Mouse (Mus musculus): ENCODE data around the gene Csnk2a1. TPM values are rescaled to one million over a fixed set of nuclear protein-coding genes. Genes with fewer than 3 reads are reported as not detected.
A peak's percentile ranks its signal among the peaks of the same experiment; 100 is the strongest.
"Not testable (repeated sequence)": the region's sequence is repeated elsewhere in the genome, so short reads cannot be mapped to it uniquely, and the experiment has no call there.

The Csnk2a1 gene
- total and polyA plus RNA-seq, 2 experiments = 20.7 to 99.9 TPM

DNA sequence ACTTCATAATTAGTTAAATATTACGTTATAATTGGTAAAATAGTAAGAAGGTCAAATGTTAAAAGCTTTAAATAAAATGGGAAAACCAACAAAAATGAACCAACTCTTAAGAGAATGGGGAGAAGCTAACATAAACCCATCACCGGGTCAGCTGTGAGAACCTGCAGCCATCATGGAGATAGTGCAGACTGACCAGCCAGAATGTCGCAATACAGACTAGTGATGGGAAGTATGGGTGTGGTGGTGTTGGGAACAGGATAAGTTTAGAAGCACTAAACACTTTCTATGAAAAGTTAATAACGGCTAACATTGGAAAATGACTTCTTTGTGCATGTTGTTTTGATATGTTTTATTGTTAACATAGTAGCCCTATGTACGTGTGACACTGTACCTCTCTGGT, 60.9 kb downstream of the Csnk2a1 start:
- H3K36me3 ChIP-seq (ENCODE audit: control insufficient read depth, insufficient read depth, low read length) = peaks cover 32% of the 10 kb centered on the region
- H3K27ac ChIP-seq (replicated peaks; ENCODE audit: insufficient read depth, low read depth, low read length) = no peak overlapping the region
- 87% methylated on average over 5 of the region's 5 CpGs for WGBS
- TF ChIP-seq POLR2A (IDR thresholded peaks at IDR 0.05; ENCODE audit: extremely low read depth, insufficient read depth, low read length) (no peak), CTCF (IDR thresholded peaks at IDR 0.05; ENCODE audit: low read depth, low read length) (no peak)
- H3K27me3 ChIP-seq (ENCODE audit: control insufficient read depth, insufficient read depth, low read length) = no peaks in the 10 kb centered on the region
- no peak overlapping the region for H3K4me3 ChIP-seq (ENCODE audit: insufficient read depth, low read depth, low read length)
- DNase-seq (ENCODE audit: extremely low read depth, low read depth, low spot score) = no peak
- no peaks in the 10 kb centered on the region for H3K79me2 ChIP-seq (ENCODE audit: control insufficient read depth, insufficient read depth, low read length)
- H3K9ac ChIP-seq (ENCODE audit: low read depth, low read length) = no peak overlapping the region
- no peaks in the 10 kb centered on the region for H3K4me1 ChIP-seq (ENCODE audit: control insufficient read depth, insufficient read depth, low read length)

DNA sequence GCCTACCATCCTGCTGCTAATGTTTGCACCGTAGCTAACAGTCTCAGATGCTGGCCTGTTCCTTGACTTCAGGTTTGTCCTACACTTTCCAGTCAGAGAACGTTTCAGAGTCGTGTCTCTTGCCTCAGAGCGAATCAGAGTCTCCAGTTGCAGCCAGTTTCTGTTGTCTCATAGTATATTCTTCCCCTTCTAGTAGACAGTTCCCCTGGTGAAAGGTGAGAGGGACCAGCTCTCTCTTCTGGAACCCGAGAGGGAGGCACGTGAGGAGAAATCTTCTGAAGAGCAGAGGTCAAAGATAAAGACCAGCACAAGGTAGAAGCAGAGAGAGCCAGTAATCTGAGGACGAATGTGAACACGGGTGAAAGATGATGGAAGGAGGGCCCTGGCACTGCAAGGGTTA, 61.4 kb downstream of the Csnk2a1 start:
- TF ChIP-seq CTCF (IDR thresholded peaks at IDR 0.05; ENCODE audit: low read depth, low read length) = no peak
- TF ChIP-seq POLR2A (IDR thresholded peaks at IDR 0.05; ENCODE audit: extremely low read depth, insufficient read depth, low read length) = no peak
- Histone ChIP-seq H3K9ac (ENCODE audit: low read depth, low read length) (no peak overlapping the region), H3K79me2 (ENCODE audit: control insufficient read depth, insufficient read depth, low read length) (no peaks in the 10 kb centered on the region), H3K27me3 (ENCODE audit: control insufficient read depth, insufficient read depth, low read length) (no peaks in the 10 kb centered on the region), H3K36me3 (ENCODE audit: control insufficient read depth, insufficient read depth, low read length) (peaks cover 27% of the 10 kb centered on the region), H3K27ac (replicated peaks; ENCODE audit: insufficient read depth, low read depth, low read length) (no peak overlapping the region), H3K4me1 (ENCODE audit: control insufficient read depth, insufficient read depth, low read length) (no peaks in the 10 kb centered on the region), H3K4me3 (ENCODE audit: insufficient read depth, low read depth, low read length) (no peak overlapping the region)
- WGBS = 87% methylated on average over 8 of the region's 8 CpGs
- no peak for DNase-seq (ENCODE audit: extremely low read depth, low read depth, low spot score)

DNA sequence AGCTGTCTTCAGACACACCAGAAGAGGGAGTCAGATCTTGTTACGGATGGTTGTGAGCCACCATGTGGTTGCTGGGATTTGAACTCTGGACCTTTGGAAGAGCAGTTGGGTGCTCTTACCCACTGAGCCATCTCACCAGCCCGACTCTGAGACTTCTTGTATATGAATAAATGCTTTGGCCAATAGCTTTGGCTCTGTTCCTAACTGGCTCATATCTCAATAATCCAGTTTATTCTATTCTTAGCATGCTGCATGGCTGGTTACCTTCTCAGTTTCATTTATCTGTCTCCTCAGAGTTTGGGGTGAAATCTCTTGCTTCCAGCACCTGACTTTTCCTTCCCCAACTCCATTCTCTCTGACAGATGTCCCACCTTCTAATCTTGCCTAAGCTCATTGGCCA, 63.0 kb downstream of the Csnk2a1 start:
- not testable (repeated sequence) for DNase-seq (ENCODE audit: extremely low read depth, low read depth, low spot score); H3K79me2 ChIP-seq (ENCODE audit: control insufficient read depth, insufficient read depth, low read length); H3K4me3 ChIP-seq (ENCODE audit: insufficient read depth, low read depth, low read length); H3K27me3 ChIP-seq (ENCODE audit: control insufficient read depth, insufficient read depth, low read length); H3K27ac ChIP-seq (replicated peaks; ENCODE audit: insufficient read depth, low read depth, low read length); H3K9ac ChIP-seq (ENCODE audit: low read depth, low read length); H3K4me1 ChIP-seq (ENCODE audit: control insufficient read depth, insufficient read depth, low read length)
- 76% methylated on average over 2 of the region's 2 CpGs for WGBS
- H3K36me3 ChIP-seq (ENCODE audit: control insufficient read depth, insufficient read depth, low read length) = peaks cover 12% of the 10 kb centered on the region

DNA sequence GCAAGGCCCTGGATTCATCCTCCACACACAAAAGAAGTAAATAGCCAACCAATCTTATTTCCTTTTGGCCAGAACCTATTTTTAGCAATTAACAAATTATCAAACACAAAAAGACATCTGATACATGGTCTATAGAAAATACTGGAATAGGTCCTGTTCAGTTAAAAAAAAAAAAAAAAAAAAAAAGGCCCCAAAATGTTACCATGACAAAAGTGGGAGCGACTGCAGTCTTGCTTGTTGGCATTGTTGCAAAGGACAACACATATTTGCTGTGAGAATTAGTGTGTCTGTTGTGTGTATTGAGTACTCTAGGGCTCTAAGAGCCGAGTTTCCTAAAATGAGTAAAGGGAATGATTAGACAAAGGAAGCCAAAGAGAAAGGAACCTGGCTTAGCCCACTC, 65.8 kb downstream of the Csnk2a1 start:
- WGBS = 84% methylated on average over 2 of the region's 2 CpGs
- Histone ChIP-seq H3K9ac (ENCODE audit: low read depth, low read length) (no peak overlapping the region), H3K27ac (replicated peaks; ENCODE audit: insufficient read depth, low read depth, low read length) (no peak overlapping the region), H3K27me3 (ENCODE audit: control insufficient read depth, insufficient read depth, low read length) (no peaks in the 10 kb centered on the region), H3K36me3 (ENCODE audit: control insufficient read depth, insufficient read depth, low read length) (no peaks in the 10 kb centered on the region), H3K4me3 (ENCODE audit: insufficient read depth, low read depth, low read length) (no peak overlapping the region), H3K4me1 (ENCODE audit: control insufficient read depth, insufficient read depth, low read length) (peaks cover 21% of the 10 kb centered on the region), H3K79me2 (ENCODE audit: control insufficient read depth, insufficient read depth, low read length) (peaks cover 27% of the 10 kb centered on the region)
- DNase-seq (ENCODE audit: extremely low read depth, low read depth, low spot score) = no peak
- TF ChIP-seq POLR2A (IDR thresholded peaks at IDR 0.05; ENCODE audit: extremely low read depth, insufficient read depth, low read length) (no peak), CTCF (IDR thresholded peaks at IDR 0.05; ENCODE audit: low read depth, low read length) (no peak)

DNA sequence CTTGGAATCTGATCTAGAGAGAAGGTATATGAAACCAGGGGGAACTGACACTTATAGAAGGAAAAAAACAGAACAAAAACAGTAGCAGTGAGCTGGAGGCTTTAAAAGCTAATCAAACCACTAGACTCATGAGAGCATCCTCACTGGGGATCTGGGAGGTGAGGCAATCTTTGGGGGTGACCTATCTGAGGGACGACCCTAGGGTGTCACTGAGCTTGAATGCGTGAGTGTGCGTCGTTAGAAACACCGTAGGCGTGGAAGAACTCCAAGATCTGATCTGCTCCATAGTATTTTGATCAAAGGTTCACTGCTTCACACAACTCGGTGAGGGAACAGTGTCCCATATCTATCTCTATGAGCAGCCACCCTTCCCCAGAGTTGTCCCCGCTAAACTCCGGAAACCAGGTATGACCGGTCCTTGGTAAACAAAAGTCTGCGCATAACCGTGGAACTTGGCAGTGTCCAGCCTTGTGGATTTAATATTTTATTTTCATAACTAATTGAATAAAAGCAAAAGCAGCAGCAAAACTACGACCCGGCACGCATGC, 66.6 kb downstream of the Csnk2a1 start:
- Histone ChIP-seq H3K79me2 (ENCODE audit: control insufficient read depth, insufficient read depth, low read length) (peaks cover 29% of the 10 kb centered on the region), H3K27me3 (ENCODE audit: control insufficient read depth, insufficient read depth, low read length) (no peaks in the 10 kb centered on the region), H3K36me3 (ENCODE audit: control insufficient read depth, insufficient read depth, low read length) (no peaks in the 10 kb centered on the region), H3K4me3 (ENCODE audit: insufficient read depth, low read depth, low read length) (peak overlapping the region; percentile 90), H3K9ac (ENCODE audit: low read depth, low read length) (peak overlapping the region; percentile 33), H3K27ac (replicated peaks; ENCODE audit: insufficient read depth, low read depth, low read length) (peak overlapping the region; percentile 11; the same call in 1 of the 2 replicates), H3K4me1 (ENCODE audit: control insufficient read depth, insufficient read depth, low read length) (peaks cover 24% of the 10 kb centered on the region)
- TF ChIP-seq POLR2A (IDR thresholded peaks at IDR 0.05; ENCODE audit: extremely low read depth, insufficient read depth, low read length) (no peak), CTCF (IDR thresholded peaks at IDR 0.05; ENCODE audit: low read depth, low read length) (no peak)
- under 1% methylated on average over 15 of the region's 15 CpGs for WGBS
- DNase-seq (ENCODE audit: extremely low read depth, low read depth, low spot score) = no peak

DNA sequence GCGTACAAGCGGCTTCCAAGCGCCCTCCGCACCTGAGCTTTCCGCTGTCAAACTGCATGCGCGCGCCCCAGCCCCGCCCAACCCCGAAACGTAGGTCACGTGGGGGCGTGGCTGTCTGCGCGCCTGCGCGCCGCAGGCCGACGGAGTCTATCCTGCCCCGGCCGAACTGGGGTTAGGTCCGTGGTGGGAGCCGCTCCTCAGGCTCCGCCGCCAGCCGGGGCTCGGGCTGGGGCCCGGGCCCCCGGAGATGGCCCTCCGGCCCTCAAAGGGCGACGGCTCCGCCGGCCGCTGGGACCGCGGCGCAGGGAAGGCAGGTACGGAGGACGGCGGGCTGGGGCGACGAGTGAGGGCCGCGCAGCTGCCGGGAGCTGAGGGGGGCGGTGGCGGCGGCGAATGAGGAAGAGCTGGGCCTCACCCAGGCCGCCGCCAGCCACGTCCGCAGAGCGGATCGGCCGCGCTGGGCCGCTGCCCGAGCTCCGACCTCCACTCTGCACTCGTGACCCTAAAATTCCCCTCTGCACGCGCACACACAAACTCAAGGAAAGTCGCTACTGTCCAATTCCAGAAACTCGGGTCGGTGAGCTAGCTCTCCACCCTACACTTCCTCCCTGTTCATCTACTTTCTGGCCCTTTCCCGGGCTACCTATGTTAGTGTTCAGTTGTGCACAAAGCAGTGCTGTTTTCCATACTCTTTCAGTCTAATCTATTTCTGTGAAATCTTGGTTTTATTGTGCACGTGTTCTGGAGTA, 67.3 kb downstream of the Csnk2a1 start, which contains the start of gene Tbc1d20:
TSS of gene Tbc1d20 (plus strand) at position 102 of the 749 bp plus-strand sequence.
- peak within 1 kb of the TSS; percentile 81 for H3K27ac ChIP-seq (replicated peaks; ENCODE audit: insufficient read depth, low read depth, low read length)
- H3K79me2 ChIP-seq (ENCODE audit: control insufficient read depth, insufficient read depth, low read length) = peaks cover 32% of the 10 kb centered on the region
- peaks cover 24% of the 10 kb centered on the region for H3K4me1 ChIP-seq (ENCODE audit: control insufficient read depth, insufficient read depth, low read length)
- peak; percentile 78 for DNase-seq (ENCODE audit: extremely low read depth, low read depth, low spot score)
- no peaks in the 10 kb centered on the region for H3K27me3 ChIP-seq (ENCODE audit: control insufficient read depth, insufficient read depth, low read length)
- H3K4me3 ChIP-seq (ENCODE audit: insufficient read depth, low read depth, low read length) = peak within 1 kb of the TSS; percentile 90
- no peak for TF ChIP-seq CTCF (IDR thresholded peaks at IDR 0.05; ENCODE audit: low read depth, low read length)
- peak; percentile 88 for TF ChIP-seq POLR2A (IDR thresholded peaks at IDR 0.05; ENCODE audit: extremely low read depth, insufficient read depth, low read length)
- H3K36me3 ChIP-seq (ENCODE audit: control insufficient read depth, insufficient read depth, low read length) = no peaks in the 10 kb centered on the region
- 1% methylated on average over 67 of the region's 70 CpGs for WGBS
- peak within 1 kb of the TSS; percentile 95 for H3K9ac ChIP-seq (ENCODE audit: low read depth, low read length)
